Mouse (Mus musculus) embryonic facial prominence, embryonic 12.5 days (tissue): ENCODE measurements around the gene Ski. TPM values are rescaled to one million over a fixed set of nuclear protein-coding genes. Genes with fewer than 3 reads are reported as not detected.

Source experiments
- ATAC-seq: fragments of 200-750 bp; cut with Nextera tagmentation; 2 replicates; pipeline ENCODE4 v1.8.0; 2017; ENCODE audit not compliant: insufficient number of reproducible peaks, insufficient read depth, low FRiP score, low TSS enrichment
- H3K27ac ChIP-seq: fragments of 300-500 bp; sonication (generic); 2 replicates; pipeline ENCODE4 v1.5.1; 2016; ENCODE audit warnings: mild to moderate bottlenecking
- H3K27me3 ChIP-seq: fragments of 300-500 bp; sonication (generic); 2 replicates; pipeline ENCODE4 v1.6.1; 2016; ENCODE audit warnings: mild to moderate bottlenecking, moderate library complexity
- H3K36me3 ChIP-seq: fragments of 300-500 bp; sonication (generic); 2 replicates; pipeline ENCODE4 v1.6.1; 2016; ENCODE audit warnings: mild to moderate bottlenecking
- H3K4me1 ChIP-seq: fragments of 300-500 bp; sonication (generic); 2 replicates; pipeline ENCODE4 v1.6.1; 2016
- H3K4me2 ChIP-seq: fragments of 300-500 bp; sonication (generic); replicated peaks from 2 replicates; pipeline ENCODE4 v1.6.1; 2016; ENCODE audit warnings: mild to moderate bottlenecking, moderate library complexity
- H3K4me3 ChIP-seq: fragments of 300-500 bp; sonication (generic); 2 replicates; pipeline ENCODE4 v1.5.1; 2016; ENCODE audit warnings: mild to moderate bottlenecking
- H3K9ac ChIP-seq: fragments of 300-500 bp; sonication (generic); 2 replicates; pipeline ENCODE4 v1.6.1; 2016; ENCODE audit warnings: mild to moderate bottlenecking, moderate library complexity
- H3K9me3 ChIP-seq: fragments of 300-500 bp; sonication (generic); 2 replicates; pipeline ENCODE4 v1.6.1; 2016; ENCODE audit warnings: mild to moderate bottlenecking, moderate library complexity
- WGBS: fragments of 180-500 bp; shearing (Covaris S2); methylation state at CpG from one replicate; pipeline ENCODE4 v1.1.7; 2016; 5-methylcytosine and 5-hydroxymethylcytosine counted together
- polyA plus RNA-seq: library from polyadenylated mRNA; unstranded; fragments of >200 nt; fragmentation: Nextera tagmentation; extraction: Ambion mirVana; gene quantifications from 2 replicates; pipeline ENCODE4 v1.2.1, GENCODE M21; 2016

The Ski gene
- polyA plus RNA-seq, 1 experiment from 2014 or later: 17.7 TPM

DNA sequence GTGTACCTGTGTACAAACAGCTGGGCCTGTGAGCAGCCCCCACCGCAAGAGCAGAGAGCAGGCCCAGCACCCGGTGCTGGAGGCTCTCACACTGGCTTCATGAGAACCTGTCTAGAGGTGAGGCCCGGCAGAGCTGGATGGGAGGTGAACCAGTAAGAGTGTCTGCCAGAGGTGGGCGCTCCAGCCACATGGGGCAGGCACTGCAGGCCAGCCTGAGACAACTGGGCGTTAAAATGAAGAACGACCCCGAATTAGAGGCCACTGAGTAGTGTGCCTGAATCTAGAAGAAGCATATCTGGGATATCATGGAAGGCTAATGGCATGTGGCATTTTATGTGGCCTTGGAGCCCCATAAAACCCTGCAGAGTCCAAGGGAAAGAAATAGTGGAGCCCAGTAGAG lies 102.4 kb downstream of the Ski start:
- Histone ChIP-seq H3K4me1 (peaks cover 24% of the 10 kb centered on the region), H3K9ac (no peak overlapping the region), H3K36me3 (no peaks in the 10 kb centered on the region), H3K4me3 (no peak overlapping the region), H3K9me3 (no peaks in the 10 kb centered on the region), H3K27ac (no peak overlapping the region), H3K4me2 (no peak overlapping the region), H3K27me3 (no peaks in the 10 kb centered on the region)
- 83% methylated on average over 7 of the region's 7 CpGs for WGBS
- ATAC-seq: no peak

DNA sequence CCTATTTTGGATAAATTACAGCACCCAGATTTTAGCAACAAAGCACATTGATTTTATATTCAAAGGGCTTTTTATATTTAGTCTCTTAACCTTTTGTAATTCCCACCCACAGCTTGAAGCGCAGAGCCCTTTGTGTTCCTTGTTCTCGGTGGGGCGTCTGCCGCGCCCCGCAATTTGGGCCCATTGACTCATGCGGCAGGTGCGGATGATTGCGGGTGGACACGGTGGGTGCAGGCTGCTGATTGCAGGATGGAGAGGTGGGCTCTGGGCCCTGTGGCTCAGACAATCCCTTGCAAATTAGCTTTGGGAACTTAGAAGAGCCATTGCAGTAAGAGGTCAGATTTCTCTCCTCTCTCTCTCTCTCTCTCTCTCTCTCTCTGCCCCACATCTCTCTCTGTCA lies 104.1 kb downstream of the Ski start:
- H3K36me3 ChIP-seq: no peaks in the 10 kb centered on the region
- H3K9ac ChIP-seq: no peak overlapping the region
- ATAC-seq: no peak
- no peaks in the 10 kb centered on the region for H3K9me3 ChIP-seq
- WGBS: 79% methylated on average over 10 of the region's 10 CpGs
- no peak overlapping the region for H3K4me2 ChIP-seq
- peaks cover 28% of the 10 kb centered on the region for H3K4me1 ChIP-seq
- H3K4me3 ChIP-seq: no peak overlapping the region
- no peak overlapping the region for H3K27ac ChIP-seq
- no peaks in the 10 kb centered on the region for H3K27me3 ChIP-seq

DNA sequence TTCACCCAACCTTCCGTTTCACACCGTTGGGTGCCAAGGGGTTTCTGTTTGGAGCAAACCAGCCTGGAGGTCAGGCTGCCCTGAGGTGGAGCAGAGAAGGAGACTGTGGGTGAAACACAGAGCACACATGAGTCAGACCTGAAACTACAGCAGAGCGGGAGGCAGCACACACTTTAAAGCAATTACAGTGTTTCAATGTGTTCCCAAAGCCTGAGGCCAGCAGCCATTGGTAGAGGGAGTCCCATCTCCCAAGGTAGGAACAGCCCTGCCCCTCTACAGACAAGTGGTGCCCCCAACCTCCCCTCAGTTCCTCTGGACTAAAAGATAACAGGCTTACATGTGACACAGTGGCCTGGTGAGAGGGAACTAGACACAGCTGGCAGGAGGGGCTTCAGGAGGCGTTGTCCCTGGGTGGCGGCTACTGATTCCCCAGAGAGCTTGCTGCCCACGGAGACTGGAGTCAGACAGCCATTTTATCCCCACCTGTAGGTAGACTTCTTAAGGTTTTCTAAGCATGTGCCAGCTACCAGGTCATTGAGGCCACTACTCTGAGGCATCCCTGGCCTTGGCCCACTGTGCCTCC lies 104.9 kb downstream of the Ski start:
- no peak overlapping the region for H3K4me3 ChIP-seq
- WGBS: 77% methylated on average over 6 of the region's 6 CpGs
- no peak overlapping the region for H3K4me2 ChIP-seq
- H3K27me3 ChIP-seq: no peaks in the 10 kb centered on the region
- peaks cover 20% of the 10 kb centered on the region for H3K4me1 ChIP-seq
- no peak for ATAC-seq
- no peaks in the 10 kb centered on the region for H3K36me3 ChIP-seq
- H3K27ac ChIP-seq: no peak overlapping the region
- H3K9me3 ChIP-seq: no peaks in the 10 kb centered on the region
- no peak overlapping the region for H3K9ac ChIP-seq

DNA sequence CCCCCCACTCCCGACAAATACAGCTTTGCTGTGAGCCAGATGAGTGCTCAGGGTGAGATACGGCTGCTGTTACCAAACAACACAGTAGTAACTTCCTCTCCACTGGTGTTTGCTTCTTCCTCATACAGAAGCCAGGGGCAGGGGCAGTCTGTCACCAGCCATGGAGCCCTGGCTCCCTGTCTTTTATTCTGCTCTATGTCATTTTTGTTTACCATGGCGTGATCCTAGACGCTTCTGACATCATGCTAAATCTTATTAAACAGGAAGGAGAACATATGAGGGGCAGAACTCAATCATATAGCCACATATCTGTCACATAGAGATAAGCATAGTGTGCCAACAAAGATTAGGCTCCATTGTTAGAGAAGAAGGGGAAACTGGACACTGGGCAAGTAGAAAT lies 105.8 kb downstream of the Ski start:
- H3K27ac ChIP-seq: no peak overlapping the region
- H3K4me1 ChIP-seq: peaks cover 14% of the 10 kb centered on the region
- H3K4me2 ChIP-seq: no peak overlapping the region
- no peaks in the 10 kb centered on the region for H3K27me3 ChIP-seq
- no peaks in the 10 kb centered on the region for H3K9me3 ChIP-seq
- no peak for ATAC-seq
- no peak overlapping the region for H3K9ac ChIP-seq
- 74% methylated on average over 4 of the region's 4 CpGs for WGBS
- H3K4me3 ChIP-seq: no peak overlapping the region
- H3K36me3 ChIP-seq: no peaks in the 10 kb centered on the region

DNA sequence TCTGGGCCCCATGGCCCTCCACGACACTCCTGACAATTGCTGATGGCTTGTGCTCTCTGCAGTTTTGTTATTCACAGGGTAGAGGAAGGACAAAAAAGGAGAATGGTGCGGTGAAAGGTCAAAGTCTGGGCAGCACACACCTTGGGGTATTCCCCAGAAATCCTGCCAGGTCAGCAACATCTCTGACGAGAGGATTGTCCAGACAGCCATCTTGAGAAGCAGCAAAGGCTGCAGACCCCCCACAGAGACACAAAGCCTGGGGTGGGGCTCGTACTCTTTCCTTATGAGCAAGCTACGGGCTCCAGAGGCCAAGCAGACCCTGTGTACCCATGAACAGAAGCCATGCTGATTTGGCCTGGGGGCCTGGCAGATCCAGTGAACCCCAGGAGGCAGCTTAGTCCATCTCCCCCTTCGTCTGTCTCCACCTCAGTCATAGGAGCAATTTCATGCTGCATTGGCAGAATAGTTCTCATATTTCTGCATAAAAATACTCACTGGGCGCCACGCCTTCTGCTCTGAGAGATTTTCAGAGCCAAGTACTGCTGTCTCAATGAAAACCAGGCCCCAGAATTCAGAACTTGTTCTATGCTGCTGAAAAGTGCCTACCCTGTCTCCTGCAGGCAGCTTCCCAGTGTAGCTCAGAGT lies 108.5 kb downstream of the Ski start:
- H3K36me3 ChIP-seq: no peaks in the 10 kb centered on the region
- H3K27me3 ChIP-seq: no peaks in the 10 kb centered on the region
- H3K9me3 ChIP-seq: no peaks in the 10 kb centered on the region
- H3K4me2 ChIP-seq: no peak overlapping the region
- ATAC-seq: no peak
- no peak overlapping the region for H3K4me3 ChIP-seq
- peak overlapping the region; percentile 69 for H3K27ac ChIP-seq
- H3K4me1 ChIP-seq: peaks cover 14% of the 10 kb centered on the region
- WGBS: 49% methylated on average over 8 of the region's 8 CpGs
- no peak overlapping the region for H3K9ac ChIP-seq

DNA sequence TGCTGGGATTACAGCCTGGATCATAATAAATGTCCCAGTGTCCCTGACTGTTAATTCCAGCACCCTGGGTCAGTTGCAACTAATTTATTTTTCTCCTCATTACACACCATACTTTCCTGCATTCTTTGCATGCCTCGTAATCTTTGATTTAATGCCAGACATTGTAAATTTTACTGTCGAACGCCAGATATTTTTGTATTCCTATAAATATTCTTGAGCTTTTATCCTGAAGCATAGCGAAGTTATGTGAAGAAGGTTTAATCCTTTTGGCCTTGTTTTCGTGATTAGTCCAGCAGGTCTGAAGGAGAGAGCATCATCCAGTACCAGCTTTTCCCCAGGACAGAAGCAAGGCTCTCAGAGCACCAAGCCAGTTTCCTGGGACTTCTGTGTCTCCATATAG lies 112.9 kb downstream of the Ski start:
- 77% methylated on average over 5 of the region's 5 CpGs for WGBS
- no peaks in the 10 kb centered on the region for H3K36me3 ChIP-seq
- H3K4me2 ChIP-seq: no peak overlapping the region
- H3K4me1 ChIP-seq: peaks cover 11% of the 10 kb centered on the region
- H3K9me3 ChIP-seq: no peaks in the 10 kb centered on the region
- H3K27ac ChIP-seq: 0 out of 2 replicates have a peak overlapping the region, but pooled peaks have one; percentile 12
- no peak overlapping the region for H3K9ac ChIP-seq
- no peak overlapping the region for H3K4me3 ChIP-seq
- no peaks in the 10 kb centered on the region for H3K27me3 ChIP-seq
- no peak for ATAC-seq

DNA sequence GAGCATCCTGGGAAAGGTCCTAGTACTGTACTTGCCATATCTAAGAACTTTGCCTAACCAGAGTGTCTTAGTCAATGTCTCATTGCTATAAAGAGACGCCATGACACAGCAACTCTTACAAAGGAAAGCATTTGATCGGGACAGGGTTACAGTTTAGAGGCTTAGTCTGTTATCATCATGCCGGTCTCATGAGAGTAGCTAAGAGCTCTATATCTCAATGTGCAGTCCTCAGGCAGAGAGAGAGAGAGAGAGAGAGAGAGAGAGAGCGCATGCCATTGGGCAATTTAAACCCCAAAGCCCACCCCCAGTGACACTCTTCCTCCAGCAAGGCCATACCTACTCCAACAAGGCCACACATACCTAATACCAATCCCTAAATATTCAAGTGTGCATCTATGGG lies 114.5 kb downstream of the Ski start:
- Histone ChIP-seq H3K4me1 (no peaks in the 10 kb centered on the region), H3K4me3 (no peak overlapping the region), H3K4me2 (no peak overlapping the region), H3K27ac (no peak overlapping the region), H3K9ac (no peak overlapping the region), H3K27me3 (no peaks in the 10 kb centered on the region), H3K9me3 (no peaks in the 10 kb centered on the region), H3K36me3 (no peaks in the 10 kb centered on the region)
- no peak for ATAC-seq
- WGBS: 94% methylated on average over 4 of the region's 4 CpGs

Other genes with a start within 250 kb of the Ski start
- 3.6 and 5.7 TPM in 2 replicates for gene Plch2, start 165.8 kb downstream of the Ski start, polyA plus RNA-seq
- gene Pex10, start 155.6 kb downstream of the Ski start, polyA plus RNA-seq: 23.3 and 23.7 TPM in 2 replicates
- 139 and 143 TPM in 2 replicates for gene Rer1, start 136.2 kb downstream of the Ski start, polyA plus RNA-seq
- 5.1 and 7.7 TPM in 2 replicates for gene Morn1, start 136.0 kb downstream of the Ski start, polyA plus RNA-seq
- 85.1 and 87.4 TPM in 2 replicates for gene Faap20, start 27.2 kb upstream of the Ski start, polyA plus RNA-seq
- gene Prkcz, start 138.8 kb upstream of the Ski start, polyA plus RNA-seq: 11.0 and 12.2 TPM in 2 replicates
- not detected in 2 replicates for gene Gabrd, start 175.5 kb upstream of the Ski start, polyA plus RNA-seq
- gene Cfap74, start 186.6 kb upstream of the Ski start, polyA plus RNA-seq: 4.9 and 6.9 TPM in 2 replicates
- not detected in 2 replicates for gene Tmem52, start 246.5 kb upstream of the Ski start, polyA plus RNA-seq